Mouse (Mus musculus) c-Kit-positive CD71-negative TER-119-negative erythroid progenitor cells, embryonic 14.5 days (primary cell): ENCODE data around the gene Def8.
A peak's percentile ranks its signal among the peaks of the same experiment; 100 is the strongest.
"Not testable (repeated sequence)": the region's sequence is repeated elsewhere in the genome, so short reads cannot be mapped to it uniquely, and the experiment has no call there.

Source experiments
- DNase-seq: peaks from one replicate; pipeline ENCODE4 v3.0.0-alpha.2; 2013; ENCODE audit warnings: low read depth

Def8 gene

DNA sequence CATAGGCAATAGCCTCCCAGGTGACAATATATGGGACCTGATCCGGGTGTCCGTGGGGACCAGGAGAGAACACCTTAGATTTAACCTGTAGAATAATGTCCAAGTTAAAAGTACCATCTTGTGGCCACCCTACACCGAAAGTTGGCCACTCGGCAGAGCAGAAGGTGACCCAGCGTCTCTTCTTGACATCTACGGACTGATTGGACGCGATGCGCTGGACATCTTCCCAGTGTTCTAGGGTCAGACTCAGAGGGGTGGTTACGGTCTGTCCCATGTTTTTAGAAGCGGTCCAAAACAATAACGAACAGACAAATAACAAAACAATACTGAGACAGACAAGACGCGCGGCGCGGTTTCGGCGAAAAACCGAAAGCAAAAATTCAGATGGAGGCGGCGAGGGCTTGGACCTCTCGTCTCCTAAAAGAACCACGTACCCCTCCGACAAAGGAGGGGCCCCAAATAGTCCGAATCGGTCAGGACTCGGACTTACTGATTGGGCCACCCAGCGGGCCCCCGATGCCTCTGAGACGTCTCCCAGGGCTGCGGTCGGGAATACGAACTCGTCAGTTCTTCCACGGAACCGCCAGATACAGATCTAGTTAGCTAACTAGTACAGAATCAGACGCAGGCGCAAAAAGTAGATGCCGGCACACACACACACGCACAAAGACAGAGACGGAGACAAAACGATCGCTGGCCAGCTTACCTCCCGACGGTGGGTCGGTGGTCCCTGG lies 10.1 kb downstream of the Def8 start:
- DNase-seq = not testable (repeated sequence)

DNA sequence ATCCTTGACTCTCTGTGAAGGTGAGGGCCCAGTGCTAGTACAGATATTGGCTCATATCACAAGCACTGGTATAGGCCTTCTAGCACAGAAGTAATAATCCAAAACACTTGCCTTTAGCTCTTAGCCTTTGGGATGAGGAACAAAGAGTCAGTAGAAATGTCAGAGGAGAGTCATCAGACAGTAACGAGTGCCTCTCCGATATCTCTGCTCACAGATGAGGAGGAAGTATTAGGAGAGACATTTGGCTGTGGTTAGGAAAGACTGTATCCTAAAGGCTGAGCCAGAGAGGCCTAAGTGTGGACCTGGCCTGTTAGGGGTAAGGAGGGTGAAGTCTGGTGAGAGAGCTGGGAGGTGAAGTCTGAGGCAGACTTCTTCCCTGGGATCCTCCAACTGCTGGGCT lies 18.5 kb downstream of the Def8 start:
- no peak for DNase-seq

DNA sequence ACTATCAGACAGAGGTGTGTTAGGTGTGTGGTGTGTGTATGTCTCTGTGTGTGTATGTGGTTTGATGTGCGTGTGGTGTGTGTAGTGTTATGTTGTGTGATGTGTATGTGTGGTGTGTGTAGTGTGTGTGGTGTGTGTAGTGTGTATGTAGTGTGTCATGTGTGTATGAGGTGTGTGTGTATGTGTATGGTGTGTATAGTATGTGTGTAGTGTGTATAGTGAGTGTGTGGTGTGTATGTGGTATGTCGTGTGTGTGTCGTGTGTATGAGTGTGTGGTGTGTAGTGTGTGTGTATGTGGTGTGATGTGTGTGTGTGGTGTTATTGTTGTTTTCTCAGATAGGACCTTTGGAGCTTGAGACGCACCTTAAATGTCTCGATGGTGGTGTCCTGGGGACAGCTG lies 19.0 kb downstream of the Def8 start:
- no peak for DNase-seq

DNA sequence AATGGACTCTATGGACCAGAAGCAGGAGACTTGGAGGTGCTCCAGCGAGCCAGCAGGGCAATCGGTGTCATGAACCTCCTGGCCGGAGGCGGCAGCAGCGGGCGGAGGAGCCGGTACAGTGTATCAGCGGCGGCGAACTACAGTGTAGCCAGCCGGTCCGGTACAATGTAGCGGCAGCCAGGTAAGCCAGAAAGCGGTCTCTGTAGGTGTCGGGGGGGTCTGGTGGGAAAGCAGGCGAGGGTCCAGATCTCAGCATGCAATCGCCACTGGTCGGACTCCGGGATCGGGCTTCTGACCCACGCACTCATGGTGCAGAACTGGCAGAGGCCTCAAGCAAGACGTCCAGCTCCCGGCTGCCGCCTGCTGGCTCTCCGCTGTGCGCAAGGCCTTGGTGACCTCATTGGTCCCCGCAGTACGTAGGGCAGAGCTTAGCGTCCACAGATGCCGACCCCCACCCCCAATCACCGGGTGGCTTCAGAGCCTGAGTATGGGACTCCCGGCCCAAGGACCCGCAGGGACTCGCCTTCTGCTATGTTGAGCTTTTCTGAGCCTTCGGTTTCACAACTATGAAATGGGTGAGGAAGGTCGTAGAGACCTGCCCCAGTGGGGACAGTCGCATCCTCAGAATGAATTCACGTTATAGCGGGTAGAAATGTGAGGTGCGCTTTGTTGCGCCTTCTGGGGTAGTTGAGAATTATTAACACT lies 19.7 kb downstream of the Def8 start:
- peak; percentile 84 for DNase-seq

DNA sequence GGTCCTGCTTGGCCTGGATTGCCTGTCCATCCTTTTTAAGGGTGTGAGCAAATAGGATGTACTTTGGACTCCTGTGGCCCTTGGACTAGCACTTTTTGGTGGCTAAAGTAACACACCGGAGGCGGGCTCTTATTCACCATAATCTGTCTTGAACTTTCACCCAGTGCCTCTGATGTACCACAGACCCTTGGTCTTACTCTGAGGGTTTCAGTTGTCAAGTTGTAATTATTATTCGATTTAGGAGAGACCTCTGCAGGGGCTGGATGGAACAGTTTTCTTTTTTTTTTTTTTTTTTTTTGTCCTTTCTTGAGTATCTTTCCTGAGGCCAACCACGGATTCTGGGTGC lies 20.2 kb downstream of the Def8 start:
- DNase-seq = no peak

DNA sequence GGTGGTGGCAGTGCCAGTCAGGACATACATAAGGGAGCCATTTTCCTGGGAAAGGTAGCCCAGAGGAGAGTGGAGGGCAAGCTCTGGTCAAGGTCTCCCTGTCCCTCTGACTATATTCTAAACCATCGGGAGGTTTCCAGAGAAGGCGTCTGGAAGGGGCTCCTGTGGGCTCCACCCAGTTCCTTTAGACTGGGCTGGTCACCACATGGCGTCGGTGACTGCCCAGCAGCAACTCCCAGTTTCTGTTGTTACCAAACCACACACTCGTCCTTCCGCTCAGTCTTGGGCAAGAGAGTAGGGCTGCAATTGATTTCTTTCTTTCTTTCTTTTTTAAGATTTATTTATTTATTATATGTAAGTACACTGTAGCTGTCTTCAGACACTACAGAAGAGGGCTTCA lies 20.8 kb downstream of the Def8 start:
- no peak for DNase-seq

DNA sequence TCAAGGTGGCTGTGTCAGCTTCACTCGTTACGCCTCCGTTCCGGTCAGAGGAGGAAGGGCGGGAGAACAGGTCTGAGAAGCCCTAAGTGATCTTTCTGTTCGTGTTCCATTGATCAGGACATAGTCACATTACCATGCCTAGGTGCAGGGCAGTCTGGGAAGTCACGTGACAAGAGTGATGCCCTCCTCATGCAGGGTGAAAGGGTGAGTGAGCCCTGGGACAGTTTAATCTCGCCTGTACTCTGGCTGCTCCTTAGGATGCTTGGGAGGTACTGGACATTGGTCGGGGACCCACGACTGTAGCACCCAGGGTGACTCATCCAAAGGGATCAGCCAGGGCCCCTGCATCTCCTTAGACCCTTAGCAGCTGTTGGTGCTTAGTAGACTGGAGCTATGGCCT lies 22.7 kb downstream of the Def8 start:
- no peak for DNase-seq

DNA sequence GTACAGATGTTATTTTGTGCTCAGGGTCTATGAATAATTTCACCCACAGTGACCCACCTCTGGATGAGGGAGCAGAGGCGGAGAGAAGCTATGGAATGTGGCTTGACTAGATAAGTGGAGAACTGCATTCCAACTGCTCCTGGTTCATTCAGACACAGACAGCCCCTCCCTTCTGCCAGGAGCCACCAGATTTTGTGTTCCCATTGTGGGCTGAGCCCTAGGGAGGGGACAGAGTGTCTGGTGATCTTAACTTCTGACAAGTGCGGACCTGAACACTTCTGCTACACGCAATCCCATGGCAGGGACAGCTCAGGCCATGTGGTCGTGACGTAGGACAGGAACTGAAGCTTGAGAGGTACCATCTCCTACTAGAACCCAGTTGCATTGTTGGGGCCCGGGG lies 23.5 kb downstream of the Def8 start:
- DNase-seq = no peak

DNA sequence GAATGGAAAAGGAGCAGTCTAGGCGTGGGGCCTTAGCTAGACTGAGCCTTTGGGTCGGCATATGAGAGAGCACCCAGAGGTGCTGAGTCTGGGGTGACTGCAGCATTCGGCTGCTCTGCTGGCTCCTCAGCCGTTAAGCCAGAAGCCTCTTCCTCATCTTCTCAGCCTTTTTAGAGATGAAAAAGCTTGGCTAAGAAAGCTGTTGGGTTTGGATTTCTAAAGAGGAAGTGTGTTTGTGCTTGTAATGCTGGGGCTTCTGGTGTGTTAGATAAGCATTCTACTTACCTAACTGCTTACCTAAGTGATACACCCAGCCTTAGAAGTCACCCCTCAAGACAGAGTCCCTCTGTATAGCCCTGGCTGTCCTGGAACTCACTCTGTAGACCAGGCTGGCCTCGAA lies 27.5 kb downstream of the Def8 start:
- DNase-seq = no peak

DNA sequence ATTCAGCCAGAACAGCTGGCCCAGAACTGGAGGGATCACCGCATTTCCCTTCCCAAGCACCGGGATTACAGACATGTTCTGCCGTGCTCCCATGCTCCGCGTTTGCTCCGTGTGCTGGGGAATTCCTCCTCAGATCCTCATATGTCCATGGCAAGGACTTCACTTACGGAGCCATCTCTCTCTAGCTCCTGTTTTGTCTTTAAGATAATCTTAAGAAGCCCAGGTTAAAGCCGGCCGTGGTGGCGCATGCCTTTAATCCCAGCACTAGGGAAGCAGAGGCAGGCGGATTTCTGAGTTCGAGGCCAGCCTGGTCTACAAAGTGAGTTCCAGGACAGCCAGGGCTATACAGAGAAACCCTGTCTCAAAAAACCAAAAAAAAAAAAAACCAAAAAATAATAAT lies 28.4 kb downstream of the Def8 start:
- not testable (repeated sequence) for DNase-seq

DNA sequence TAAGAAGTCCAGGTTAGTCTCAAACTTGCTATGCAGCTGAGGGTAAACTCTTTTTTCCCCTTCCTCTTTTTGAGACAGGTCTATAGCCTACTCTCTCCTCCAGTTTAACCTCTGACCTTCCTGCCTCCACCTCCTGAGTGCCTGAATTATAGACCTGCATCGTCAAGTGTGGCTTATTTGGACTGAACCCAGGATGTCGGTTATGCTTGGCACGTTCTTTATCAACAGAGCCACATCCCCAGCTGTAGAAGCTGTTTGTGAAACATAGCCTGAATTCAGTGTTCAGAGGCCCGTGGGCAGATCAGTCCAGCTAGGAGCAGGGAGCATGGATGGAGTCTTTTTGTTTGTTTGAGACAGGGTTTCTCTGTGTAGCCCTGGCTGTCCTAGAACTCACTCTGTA lies 28.8 kb downstream of the Def8 start:
- no peak for DNase-seq

DNA sequence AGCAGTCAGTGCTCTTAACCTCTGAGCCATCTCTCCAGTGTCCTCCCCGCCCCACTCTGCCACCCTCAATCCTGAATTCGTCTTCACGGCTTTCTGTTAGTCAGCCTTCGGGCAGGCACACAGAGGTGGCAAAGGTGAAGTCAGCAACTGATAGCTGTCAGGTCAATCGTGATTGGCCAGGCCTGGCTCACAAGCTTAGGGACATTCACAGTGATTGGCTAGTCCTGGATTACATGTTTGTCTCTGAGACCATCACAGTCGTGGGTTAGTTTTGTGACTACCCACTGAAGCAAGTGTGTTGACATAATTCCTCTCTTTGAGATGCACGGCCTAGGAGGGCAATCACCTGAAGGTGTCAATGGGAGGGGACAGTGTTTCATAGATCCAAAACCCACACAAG lies 30.0 kb downstream of the Def8 start:
- DNase-seq = no peak

DNA sequence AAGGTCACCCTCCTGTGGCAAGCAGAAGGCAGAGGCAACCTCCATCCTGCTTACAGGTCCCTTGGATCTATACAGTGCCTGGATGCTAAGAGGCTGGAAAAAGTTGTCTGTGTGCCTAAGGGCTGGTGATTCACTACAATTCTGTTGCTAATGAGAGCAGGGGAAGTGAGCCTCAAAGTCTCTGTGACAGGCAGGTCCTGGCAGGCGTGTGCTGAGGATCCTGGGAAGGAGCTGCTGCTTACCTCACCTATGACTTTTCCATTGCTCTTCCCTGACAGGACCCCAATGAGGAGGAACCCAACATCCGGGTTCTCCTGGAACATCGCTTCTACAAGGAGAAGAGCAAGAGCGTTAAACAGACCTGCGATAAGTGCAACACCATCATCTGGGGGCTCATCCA lies 30.6 kb downstream of the Def8 start:
- DNase-seq = no peak

DNA sequence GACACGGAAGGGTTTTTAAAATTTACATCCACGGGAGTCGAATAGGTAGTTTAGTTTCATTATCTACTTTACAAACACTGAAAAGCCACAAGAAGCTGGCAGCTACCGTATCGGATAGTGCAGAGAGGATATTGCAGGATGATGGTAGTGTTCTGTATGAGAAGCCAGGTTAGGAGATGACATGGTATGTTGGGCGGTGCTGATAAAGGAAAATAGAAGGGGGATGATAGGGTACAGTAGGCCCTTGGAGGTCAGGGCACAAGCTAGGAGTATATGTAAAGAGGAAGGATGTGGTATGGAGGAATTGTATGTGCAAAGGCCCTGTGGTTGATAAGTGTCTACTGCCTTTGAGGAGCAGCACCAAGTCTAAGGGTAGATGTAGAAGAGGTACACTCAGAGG lies 31.2 kb downstream of the Def8 start:
- no peak for DNase-seq

DNA sequence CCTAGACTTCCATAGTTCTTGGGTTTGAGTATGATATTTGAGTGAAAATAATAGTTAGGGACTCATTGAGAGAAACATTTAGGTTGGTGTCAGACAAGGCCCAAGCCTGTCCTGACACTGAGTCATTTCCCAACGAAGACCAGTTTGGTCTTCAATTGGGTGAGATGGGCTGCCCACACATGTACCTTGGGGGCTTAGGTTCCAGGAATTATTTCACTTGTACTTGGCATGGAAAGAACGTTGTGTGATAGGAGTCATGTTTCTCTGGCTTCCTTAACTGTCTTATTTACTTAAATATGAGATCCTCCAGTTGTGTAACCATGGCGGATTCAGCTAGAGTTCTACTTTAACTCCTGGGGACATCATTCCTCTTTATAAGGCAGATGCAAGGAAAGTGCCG lies 40.3 kb downstream of the Def8 start:
- no peak for DNase-seq

DNA sequence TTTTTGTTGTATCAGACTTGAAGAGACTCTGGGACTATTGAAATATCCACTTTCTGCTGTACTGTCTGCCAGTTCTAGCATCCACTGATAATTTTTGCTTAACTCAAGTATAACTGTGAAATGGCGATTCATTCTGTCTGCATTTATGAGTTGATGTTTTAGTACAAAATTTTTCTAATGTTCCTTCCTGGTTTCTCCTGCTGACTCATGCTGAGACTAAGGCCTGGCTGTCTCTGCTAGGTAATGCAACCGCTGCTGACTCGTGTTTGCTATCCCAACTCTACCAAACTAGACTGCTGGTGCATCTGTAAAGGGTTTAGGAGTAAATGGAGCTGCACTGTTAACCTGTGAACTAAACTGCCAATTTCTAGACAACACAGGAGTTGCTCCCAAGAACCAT lies 44.1 kb downstream of the Def8 start:
- no peak for DNase-seq

DNA sequence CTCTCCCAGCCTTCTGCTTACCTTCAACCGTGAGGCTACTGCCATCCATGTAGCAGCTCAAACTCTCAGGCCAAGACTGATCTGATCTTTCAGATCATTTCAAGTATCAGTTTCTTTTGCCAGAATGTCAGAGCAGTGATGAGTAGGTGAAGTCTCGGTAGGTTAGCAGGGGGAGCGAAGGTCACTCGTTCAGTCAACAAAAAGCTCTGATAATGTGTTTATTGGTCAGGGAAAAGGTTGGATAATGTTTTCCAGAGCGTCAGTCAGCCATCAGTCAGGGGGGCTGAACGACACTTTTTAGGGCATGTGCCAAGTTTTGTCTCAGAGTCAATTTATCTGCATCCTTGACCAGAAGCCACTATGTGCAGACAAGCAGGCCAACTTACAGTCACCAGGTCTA lies 49.7 kb downstream of the Def8 start:
- not testable (repeated sequence) for DNase-seq

DNA sequence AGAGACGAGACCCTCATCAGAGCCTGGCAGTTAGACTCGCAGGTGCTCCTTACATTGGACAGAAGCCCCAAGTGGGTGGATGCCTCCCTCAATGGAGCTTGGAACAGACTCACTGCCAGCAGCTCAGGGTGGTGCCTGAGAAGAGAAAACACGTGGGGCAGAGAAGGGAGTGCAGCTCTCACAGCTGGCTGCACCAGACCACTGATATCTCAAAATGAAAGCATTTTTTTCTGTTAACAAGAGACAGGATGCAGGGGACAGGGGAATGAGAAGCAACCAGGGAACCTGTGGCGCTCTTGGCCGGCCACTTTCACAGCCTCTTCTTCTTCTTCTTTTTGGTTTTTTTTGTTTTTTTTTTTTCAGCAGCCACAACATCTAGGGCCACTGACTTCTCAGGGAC lies 51.2 kb downstream of the Def8 start:
- not testable (repeated sequence) for DNase-seq

DNA sequence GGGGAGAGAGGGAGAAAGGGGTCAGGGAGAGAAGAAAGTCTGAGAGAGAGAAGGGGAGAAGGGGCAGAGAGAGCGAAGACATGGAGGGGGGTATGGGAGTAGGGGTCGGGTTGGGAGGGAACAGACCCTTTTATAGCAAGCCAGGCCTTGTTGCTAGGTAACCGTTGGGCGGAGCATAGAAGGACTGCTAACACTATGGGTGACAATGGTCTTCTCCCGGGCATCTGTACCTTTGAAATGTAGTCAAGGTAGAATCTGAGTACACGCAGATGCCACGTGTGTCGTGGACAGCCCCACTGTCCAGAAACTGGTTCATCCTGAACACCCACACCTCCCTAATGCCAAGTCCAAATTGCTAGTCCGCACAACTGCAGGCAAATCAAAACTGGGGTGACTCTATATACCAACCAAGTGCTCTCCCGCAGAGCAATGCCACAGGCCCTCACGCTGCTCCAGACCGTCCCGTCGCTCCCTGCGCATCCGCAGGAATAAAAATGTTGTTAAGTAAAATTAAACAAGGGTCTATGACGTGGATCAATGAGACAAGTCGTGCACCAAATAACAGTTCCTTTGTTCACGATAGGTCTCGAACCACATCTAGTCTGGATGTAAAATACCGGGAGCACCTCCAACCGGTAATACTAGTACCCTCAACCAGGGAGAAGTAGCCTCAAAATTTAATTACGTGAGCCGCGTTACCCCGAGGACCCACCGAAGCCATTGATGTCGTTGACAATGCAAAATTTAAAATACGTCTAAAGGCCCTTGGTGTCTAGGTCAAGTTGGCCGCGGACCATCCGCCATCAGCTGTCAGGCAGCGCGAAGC lies 53.8 kb downstream of the Def8 start:
- DNase-seq = no peak

DNA sequence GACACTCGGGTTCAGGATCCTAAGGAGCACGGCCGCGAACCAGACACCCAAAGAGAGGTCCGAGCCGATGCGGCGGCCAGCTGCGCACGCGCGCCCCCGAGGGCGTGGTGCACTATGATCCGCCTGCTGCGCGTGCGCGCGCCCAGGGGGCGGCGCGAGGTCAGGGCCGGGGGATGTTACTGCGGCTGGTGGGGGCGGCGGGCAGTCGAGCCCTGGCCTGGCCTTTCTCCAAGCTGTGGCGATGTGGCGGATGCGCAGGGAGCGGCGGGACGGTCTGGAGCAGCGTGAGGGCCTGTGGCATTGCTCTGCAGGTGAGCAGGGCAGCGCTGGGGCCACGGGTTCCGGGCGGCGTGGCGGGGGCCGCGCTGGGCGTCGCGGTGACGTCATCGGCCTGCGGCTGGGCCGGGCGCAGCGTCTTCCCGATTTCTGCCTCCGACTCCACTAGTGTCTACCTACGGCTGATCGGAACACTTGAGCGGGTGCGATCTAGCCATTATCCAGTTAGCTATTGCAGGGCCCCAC lies 54.5 kb downstream of the Def8 start, which contains the start of gene Afg3l1:
Gene Afg3l1 (plus strand): TSS at position 167 of the 522 bp plus-strand sequence.
- peak; percentile 80 for DNase-seq

DNA sequence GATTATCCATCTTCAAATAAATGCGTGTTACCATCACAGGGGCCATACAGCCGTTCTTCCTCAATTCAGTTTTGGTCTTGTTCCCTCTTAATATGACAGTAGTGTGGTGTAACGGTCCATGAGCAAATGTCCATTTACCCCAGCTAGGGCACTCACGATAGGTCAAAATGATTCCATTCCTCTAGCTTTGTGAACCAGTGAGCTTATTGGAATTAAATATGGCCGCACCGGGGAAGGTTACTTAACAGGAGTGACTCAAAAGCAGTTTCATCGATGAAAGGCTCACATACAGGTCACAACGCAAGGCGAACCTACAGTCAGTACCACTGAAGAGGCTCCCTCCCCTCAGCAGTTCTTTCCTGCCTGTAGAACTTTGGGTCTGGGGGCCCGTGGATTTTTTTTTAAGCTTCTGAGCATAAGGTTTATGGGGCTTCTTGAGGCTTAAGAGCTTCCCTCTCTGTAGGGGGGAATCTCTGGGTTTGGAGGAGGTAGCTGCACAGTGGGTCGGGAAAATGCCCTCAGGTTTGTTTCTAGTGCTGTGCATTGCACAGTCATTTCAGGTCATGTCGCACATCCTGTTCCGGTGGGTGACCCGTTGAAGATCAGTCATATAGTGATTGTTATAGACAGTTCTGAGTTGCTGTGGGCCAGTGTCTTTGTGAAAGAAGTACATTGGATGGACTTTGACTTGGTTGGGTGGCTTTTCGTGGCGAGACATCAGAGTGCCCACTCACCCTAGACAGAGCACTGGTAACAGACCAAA lies 55.3 kb downstream of the Def8 start:
- peak; percentile 26 for DNase-seq

DNA sequence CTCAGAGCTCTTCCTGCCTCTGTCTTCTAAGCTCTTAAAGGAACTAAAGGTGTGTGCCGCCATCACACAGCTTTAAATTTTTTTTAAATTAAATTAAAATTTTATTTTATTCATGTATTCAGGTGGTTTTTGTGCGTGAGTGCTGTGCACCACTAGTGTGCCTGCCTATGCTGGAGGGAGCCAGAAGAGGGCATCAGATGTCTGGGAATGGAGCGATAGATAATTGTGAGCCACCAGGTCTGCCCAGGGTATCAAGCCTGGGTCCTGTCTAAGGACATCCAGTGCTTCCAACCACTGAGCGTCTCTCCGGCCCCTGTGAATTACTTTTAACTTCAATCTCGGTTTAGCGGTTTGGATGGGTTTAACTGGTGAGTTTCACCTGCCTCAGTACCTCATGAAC lies 59.3 kb downstream of the Def8 start:
- DNase-seq = no peak
